Mouse (Mus musculus) right cerebral cortex, postnatal 14 days (tissue): ENCODE results near the gene Arid1b.
A peak's percentile ranks its signal among the peaks of the same experiment; 100 is the strongest.

Source experiments
- DNase-seq: peaks from one replicate; pipeline ENCODE4 v3.0.0; 2022

Gene Arid1b

DNA sequence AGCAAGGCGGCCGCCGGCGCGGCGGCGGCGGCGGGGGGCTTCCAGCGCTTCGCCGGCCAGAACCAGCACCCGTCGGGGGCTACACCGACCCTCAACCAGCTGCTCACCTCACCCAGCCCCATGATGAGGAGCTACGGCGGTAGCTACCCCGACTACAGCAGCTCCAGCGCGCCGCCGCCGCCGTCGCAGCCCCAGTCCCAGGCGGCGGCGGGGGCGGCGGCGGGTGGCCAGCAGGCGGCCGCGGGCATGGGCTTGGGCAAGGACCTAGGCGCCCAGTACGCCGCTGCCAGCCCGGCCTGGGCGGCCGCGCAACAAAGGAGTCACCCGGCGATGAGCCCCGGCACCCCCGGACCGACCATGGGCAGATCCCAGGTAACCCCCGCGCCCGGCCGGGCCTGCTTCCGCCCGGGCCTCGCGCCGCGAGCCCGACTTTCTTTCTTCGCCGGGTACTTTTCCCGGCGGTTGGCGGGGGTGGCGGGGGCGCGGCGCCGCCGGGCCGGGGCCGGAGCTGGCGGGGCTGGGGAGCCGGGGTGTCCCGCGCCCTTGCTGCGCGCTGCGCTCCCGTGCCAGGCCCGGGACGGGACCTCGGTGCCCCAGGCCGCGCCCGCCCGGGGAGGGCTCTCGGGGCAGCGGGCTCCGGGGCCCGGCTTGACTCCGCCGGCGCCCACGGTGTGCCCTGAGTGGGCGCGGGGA lies 2.1 kb downstream of the Arid1b start:
- DNase-seq = peak; percentile 57

GRCm38 (mm10) chr17:4996814-4997549 lies 2.9 kb downstream of the Arid1b start:
- DNase-seq = no peak

DNA sequence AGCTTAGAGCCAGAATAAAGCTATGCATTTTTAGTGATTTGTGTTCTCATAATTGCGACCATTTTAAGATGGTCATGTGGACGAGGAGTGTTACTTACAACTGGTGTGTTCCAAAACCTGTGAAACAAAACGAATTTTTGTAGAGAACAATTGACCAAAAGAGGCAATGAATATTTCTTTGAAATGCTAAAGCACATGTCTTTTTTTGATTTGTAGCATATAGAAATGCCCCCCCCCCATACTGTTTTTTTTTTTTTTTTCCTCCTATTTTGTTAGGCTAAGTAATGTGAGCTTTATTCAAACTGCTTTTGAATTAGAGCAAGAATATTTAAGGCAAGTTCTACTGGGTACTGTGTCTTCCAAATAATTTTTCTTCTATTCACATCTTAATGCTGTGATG lies 3.8 kb downstream of the Arid1b start:
- DNase-seq = no peak

- no peak for DNase-seq
Measured at GRCm38 (mm10) chr17:4999256-4999655, 5.1 kb downstream of the Arid1b start.

- no peak for DNase-seq
Measured at GRCm38 (mm10) chr17:5000001-5000400, 5.9 kb downstream of the Arid1b start.

GRCm38 (mm10) chr17:5000871-5001270 lies 6.7 kb downstream of the Arid1b start:
- no peak for DNase-seq

DNA sequence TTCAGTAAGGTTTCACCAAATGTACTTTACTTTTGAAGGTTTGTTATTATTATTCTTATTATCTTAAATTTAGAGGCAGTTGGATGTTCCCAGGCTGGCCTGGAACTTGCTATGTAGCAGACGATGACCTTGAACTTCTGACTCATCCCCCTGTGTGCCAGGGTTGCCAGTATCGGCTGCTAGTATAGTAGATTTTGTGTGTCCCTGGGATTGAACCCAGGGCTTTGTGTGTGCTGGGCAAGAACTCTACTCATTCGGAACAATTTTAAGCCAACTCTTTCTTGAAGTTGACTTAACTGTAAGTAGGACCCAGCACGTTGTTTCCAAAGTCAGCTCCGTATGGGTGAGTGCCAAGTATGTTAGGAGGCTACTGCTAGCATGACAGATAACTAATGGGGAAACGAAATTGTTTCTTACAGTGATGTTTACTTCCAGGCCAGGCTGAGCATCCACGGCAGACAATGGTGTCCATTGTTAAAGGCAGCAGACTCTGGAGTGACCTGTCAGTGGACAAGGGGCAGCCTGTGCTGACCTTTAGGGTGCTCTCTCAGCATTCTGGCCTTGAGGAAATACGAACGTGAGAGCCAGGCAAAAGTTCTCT lies 7.5 kb downstream of the Arid1b start:
- DNase-seq = no peak

DNA sequence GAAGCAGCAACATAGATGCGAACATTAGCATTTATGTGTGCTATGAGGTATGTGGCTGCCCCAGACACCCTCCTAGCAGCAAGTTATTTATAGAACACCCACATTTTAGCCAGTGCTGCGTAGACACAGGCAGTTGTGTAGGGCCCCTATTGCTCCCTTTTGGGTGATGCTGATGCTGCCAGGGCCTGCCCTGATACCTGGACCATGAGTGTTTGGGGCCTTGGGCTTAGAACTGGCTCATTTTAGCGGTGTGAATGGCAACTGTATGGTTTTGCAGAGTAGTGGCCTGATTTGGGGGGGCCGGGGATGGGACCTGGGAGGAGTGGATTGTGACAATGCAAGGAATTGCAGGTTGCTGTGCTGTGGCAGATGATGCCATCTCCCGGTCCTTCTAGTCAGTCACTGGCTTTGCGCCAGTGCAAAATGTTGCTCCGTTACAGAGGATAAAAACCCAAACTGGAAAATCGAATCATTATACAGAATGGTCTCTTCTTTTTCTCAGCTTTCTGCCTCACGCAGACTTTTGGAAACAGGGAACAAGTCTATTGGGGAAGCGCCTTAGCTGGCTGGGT lies 8.9 kb downstream of the Arid1b start:
- DNase-seq = peak; percentile 35

DNA sequence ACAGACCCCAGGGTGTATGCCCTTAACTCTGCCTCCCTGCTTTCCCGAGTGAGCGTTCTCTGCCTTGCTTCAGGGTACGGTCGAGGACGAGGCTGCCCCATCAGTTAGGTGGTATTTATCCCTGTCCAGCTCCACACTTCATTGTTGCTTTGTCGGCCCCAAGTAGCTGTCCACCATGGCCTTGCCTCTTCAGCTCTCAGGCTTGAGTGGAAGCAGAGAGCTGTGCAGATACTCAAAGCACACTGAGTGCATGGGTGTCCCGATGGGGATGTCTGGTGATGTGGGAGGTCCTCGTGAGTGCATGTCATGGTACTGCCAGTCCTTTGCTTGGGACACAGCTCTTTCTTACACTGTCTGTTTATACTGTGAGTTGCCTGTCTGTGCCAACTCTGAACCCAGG lies 10.1 kb downstream of the Arid1b start:
- no peak for DNase-seq

GRCm38 (mm10) chr17:5004706-5005105 lies 10.6 kb downstream of the Arid1b start:
- DNase-seq = no peak

DNA sequence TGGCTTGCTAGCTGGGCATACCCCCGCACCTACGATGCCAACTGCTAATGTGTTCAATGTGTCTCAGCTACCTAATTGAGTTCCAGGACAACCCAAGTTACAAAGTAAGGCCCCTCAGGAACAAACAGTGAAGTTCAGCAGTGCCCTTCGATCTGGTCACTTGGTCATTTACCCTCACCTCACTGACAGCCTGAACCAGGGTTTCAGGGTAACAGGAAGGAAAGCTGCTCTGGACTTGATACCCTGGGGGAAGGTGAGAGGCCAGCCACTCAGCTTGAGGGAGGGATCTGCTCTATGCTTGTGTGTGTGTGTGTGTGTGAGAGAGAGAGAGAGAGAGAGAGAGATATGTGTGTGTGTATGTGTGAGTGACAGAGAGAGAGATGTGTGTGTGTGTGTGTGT lies 11.2 kb downstream of the Arid1b start:
- no peak for DNase-seq

DNA sequence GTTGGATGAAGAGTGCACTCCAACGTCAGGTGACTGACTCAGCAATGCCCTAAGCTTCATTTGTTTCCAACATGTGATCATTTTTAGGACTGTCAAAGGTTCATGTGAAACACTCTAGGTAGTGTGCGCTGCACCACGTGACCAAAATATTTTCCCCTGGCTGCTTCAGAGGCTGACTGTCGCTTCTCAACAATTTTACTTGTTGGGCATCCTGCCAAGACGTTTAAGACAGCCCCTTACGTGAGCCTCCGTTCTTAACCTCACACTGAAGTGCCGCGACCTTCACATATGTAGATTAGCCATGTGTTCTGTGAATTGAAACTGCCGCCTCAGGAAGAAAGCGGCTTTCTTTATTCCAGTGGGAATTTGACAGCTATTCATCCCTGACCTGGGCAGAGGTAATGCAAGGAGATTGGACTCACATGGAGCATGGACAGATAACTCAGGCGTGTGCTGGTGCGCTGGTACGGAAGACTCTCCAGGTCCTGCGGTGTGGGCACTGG lies 13.1 kb downstream of the Arid1b start:
- DNase-seq = no peak

GRCm38 (mm10) chr17:5008236-5008635 lies 14.1 kb downstream of the Arid1b start:
- no peak for DNase-seq

DNA sequence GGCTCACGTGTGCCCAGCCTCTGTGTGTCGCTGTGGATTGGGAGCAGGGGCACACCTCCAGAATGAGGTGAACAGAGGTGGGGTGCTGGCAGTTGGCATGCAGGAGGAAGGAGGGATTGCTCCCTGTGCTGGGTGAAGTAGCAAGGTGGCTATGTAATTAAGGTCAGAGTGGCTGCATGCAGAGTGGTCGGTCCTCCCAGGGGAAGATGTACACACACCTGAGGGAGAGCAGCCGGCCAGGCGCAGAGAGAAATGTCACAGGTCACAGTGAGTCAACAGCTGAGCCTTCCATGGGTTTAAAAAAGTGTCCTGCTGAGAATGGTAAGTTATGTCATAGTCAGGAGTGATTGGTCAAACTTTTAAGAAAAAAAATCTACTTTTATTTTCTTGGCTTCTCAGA lies 14.6 kb downstream of the Arid1b start:
- no peak for DNase-seq

- no peak for DNase-seq
Measured at GRCm38 (mm10) chr17:5009526-5010260, 15.6 kb downstream of the Arid1b start.

DNA sequence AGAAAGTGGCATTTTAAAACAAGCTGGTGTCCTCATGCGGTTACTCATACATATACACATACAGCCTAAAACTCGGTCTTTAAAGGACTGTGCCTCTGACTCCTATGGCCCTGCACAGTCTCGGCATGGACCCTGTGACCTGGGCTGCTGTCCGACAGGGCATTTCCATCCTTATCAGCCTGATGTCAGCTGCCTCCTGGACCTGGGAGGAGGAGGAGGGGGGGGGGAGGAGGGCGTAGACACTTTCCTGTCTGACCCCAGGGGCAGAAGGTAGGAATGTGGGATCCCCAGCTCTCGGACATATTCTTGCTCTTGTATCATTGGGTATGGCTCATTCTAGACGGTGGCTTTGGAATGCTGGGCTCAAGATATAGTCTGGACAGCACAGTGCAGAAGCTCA lies 16.6 kb downstream of the Arid1b start:
- no peak for DNase-seq

GRCm38 (mm10) chr17:5012091-5012490 lies 18.0 kb downstream of the Arid1b start:
- DNase-seq = no peak

GRCm38 (mm10) chr17:5012517-5012916 lies 18.4 kb downstream of the Arid1b start:
- DNase-seq = no peak

DNA sequence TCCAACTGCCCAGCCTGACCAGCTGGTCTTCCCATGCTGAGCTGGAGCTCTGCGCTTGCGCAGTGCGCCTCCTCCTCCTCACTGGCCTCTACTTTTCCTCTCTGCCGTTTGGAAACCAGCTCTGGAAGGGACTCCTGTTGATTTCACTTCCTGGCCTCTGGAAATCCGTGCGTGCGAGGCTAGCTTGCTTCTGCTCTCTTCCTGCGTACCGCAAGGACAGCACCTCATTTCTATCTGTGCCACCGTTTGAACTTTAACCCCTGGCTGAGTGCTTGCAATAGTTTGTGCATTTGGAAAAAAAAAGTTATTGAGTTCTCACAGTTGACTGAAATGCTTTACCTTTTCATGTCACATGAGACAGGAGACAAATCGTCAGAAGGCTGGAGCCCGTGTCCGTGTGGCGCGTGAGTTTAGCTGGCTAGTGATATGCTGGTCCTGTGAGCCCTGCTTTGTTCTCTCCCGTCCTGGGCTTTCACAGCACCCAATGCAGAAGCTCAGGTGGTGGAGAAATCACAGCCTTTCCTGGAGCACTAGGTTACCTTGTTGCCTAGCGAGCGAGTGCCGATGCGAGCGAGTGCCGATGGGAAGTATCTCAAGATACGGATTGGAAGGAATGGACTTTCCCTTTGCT lies 20.3 kb downstream of the Arid1b start:
- no peak for DNase-seq

GRCm38 (mm10) chr17:5016404-5016803 lies 22.3 kb downstream of the Arid1b start:
- DNase-seq = no peak

DNA sequence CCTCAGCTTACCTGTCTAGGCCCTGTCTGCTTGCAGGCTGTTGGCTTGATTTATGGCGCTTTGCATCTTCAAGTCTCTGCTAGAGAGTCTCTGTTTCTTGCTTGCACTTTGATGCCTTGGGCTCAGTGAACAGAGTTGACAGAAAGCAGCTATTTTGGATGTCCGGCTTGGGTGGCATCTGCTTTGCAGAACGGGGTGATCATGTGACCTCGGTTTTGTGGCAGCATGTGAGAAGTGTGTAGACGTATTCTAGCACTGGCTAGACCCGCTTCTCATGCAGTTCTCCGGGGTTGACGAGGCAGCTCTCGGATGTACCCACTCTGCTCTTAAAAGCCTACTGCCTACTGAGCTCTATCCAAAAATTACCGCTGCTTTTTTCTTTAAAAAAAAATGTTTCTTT lies 22.9 kb downstream of the Arid1b start:
- no peak for DNase-seq

DNA sequence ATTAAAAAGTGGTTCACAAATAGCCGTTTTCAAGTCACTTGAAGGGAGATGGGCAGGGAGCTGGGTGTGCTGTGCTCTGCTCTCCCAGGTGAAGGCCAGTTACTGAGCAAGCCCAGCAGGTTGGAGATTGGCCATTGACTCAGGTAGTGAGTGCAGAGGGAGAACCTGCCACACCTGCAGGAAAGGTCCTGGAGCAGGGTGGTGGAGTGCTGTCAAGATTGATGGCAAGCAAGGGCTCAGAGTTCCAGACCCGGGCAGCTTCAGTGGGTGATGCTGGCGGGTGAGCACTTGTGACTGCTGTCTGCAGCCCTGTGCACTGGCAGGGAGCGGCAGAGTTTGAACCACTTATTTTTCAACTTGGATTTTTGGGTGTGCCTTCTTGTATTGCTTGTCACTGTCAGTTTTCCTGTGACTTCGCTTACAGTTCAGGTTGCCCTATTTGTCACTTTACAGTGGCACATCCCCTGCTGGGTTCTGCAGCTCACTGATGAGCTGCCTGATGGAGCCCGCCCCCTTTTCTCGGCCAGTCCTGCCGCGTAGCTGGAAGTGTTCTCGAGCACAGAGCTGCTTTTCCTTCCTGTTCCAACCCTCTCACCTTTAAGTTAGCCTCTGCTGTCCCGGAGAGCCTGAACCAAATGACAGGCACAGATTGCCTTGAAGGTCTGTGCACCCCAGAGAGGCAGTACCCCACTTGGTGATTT lies 27.3 kb downstream of the Arid1b start:
- DNase-seq = no peak
